Mouse (Mus musculus) left cerebral cortex, postnatal 25 days (tissue): ENCODE results near the gene Mid1ip1. TPM values are rescaled to one million over a fixed set of nuclear protein-coding genes. Genes with fewer than 3 reads are reported as not detected.

ENCODE experiments used
- total RNA-seq, 2 experiments: library from RNA; stranded (reverse); gene quantifications; 2 replicates each; pipeline ENCODE4 v1.2.3; 2021

The Mid1ip1 gene
- total RNA-seq, 2 experiments from 2014 or later, result 103 to 108 TPM

Other genes starting within 250 kb of the Mid1ip1 start
- gene Tspan7, start 229.9 kb upstream of the Mid1ip1 start, total RNA-seq, result 1,000 to 10,000 TPM; 1,390 to 1,508 TPM